Mouse (Mus musculus) hindbrain, embryonic 16.5 days (tissue): ENCODE measurements around the gene Nras. TPM values are rescaled to one million over a fixed set of nuclear protein-coding genes. Genes with fewer than 3 reads are reported as not detected.
A peak's percentile ranks its signal among the peaks of the same experiment; 100 is the strongest.

Experiments used
- ATAC-seq: fragments of 200-750 bp; cut with Nextera tagmentation; 2 replicates; pipeline ENCODE4 v1.8.0; 2017; ENCODE audit warnings: moderate TSS enrichment, moderate library complexity
- H3K27ac ChIP-seq: fragments of 300-500 bp; sonication (generic); 2 replicates; pipeline ENCODE4 v1.5.1; 2014; ENCODE audit warnings: low read depth, mild to moderate bottlenecking, control low read depth, low read length, moderate library complexity
- H3K27me3 ChIP-seq: fragments of 300-500 bp; sonication (generic); replicated peaks from 2 replicates; pipeline ENCODE4 v1.6.1; 2014; ENCODE audit warnings: low read length; ENCODE audit not compliant: control insufficient read depth, insufficient read depth
- H3K36me3 ChIP-seq: fragments of 300-500 bp; sonication (generic); 2 replicates; pipeline ENCODE4 v1.6.1; 2014; ENCODE audit warnings: mild to moderate bottlenecking, low read length, moderate library complexity, mixed read lengths; ENCODE audit not compliant: control insufficient read depth, insufficient read depth
- H3K4me1 ChIP-seq: fragments of 300-500 bp; sonication (generic); 2 replicates; pipeline ENCODE4 v1.6.1; 2014; ENCODE audit warnings: low read depth, low read length; ENCODE audit not compliant: control insufficient read depth, insufficient read depth
- H3K4me2 ChIP-seq: fragments of 300-500 bp; sonication (generic); 2 replicates; pipeline ENCODE4 v1.6.1; 2014; ENCODE audit warnings: mild to moderate bottlenecking, low read length, control low read depth, moderate library complexity
- H3K4me3 ChIP-seq: fragments of 300-500 bp; sonication (generic); 2 replicates; pipeline ENCODE4 v1.5.1; 2014; ENCODE audit warnings: mild to moderate bottlenecking, low read length, control low read depth, moderate library complexity
- H3K9ac ChIP-seq: fragments of 300-500 bp; sonication (generic); 2 replicates; pipeline ENCODE4 v1.6.1; 2014; ENCODE audit warnings: low read depth, mild to moderate bottlenecking, control low read depth, low read length, moderate library complexity
- H3K9me3 ChIP-seq: fragments of 300-500 bp; sonication (generic); 2 replicates; pipeline ENCODE4 v1.6.1; 2014; ENCODE audit warnings: mild to moderate bottlenecking, low read length, moderate library complexity; ENCODE audit not compliant: control insufficient read depth
- WGBS: fragments of 180-500 bp; shearing (Covaris S2); extraction: QIAGEN DNeasy Blood & Tissue Kit; methylation state at CpG from one replicate; pipeline ENCODE4 v1.1.7; 2014; 5-methylcytosine and 5-hydroxymethylcytosine counted together
- polyA plus RNA-seq: library from polyadenylated mRNA; unstranded; fragments of >200 nt; fragmentation: Nextera tagmentation; extraction: Ambion mirVana; gene quantifications from 2 replicates; pipeline ENCODE4 v1.2.1, GENCODE M21; 2015

Gene Nras
- polyA plus RNA-seq, 1 experiment from 2014 or later = 78.9 TPM

DNA sequence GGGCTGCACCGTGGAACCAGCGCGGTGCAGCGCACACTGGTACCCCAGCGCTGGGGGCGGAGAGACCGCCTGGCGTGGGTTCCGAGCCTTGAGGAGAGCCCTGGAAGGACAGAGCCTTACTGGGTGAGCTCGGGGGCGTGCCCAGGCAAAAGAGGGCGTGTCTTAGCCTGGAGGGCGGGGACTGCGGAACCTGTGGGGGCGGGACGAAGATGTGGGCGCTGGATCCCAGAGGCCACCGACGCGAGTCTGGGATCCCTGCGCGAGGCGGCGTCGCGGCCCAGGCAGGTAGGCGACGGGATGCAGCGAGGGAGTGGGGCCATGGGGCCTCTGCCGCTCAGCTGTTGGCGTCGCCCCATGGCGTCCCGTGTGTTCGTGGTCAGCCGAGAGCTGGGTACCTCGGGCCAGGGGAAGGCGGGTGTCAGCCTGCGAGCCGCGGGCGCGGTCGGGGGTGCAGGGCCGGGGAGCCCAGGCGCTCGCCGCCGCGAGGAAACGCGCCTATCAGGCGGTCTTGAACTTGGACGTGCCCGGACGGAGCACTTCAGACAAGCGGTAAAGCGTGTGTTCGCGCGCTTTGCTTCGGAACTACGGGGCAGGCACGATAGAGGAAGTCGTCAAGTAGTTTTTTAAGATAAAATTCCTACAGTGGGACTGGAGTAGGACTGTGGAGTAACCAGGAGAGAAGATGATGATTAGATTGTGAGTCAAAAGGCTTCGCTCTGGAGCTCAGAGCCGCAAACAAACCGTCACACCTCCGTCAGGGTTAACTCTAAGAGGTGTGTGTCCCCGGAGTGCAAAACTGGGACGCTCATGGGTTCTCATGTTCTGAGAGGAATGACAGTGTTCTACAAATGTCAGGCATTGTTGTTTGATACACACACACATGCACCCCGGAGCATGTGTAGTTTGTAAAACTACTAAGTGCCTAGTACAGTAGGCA, 44.6 kb downstream of the Nras start, which contains the start of gene Dennd2c:
Dennd2c (plus strand) TSS at position 151 of the 937 bp plus-strand sequence.
- Histone ChIP-seq H3K27me3 (peaks cover 9% of the 10 kb centered on the region), H3K4me1 (peaks cover 8% of the 10 kb centered on the region), H3K4me3 (peak within 1 kb of the TSS; percentile 62), H3K4me2 (peak within 1 kb of the TSS; percentile 89), H3K27ac (no peak within 1 kb of the TSS), H3K9me3 (no peaks in the 10 kb centered on the region), H3K36me3 (no peaks in the 10 kb centered on the region), H3K9ac (peak within 1 kb of the TSS; percentile 70)
- peak; percentile 97 for ATAC-seq
- WGBS = 2% methylated on average over 59 of the region's 72 CpGs

DNA sequence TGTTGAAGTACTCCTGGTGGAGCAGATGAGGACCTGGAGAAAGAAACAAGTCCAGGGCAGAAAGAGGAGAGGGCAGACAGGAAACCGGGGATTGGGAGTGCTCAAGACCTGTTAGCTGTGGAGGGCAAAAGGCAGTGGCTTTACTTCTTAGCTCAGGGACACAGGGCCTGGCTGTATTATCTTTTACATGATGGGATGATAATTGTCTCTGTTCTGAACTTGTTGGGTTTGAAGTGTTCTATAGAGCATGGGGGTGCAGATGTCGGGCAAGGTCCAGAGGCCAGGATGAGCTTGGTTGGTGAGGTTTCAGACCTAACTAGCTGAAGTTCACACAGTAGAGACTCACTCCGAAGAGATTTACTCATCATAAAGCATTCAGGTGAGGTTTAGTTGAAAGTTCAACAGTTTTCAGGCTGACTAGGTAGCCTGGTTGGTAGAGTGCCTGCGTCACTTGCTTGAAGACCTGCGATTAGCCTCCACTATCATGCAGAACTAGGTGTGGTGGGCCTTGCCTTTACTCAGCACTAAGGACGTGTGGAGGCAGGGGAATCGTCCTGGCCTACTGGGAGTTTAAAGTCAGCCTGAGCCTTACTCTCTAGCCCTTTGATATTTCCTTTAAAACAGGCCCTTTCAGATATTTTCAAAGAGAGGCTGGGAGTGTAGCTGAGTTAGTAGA, 49.6 kb downstream of the Nras start:
- H3K9ac ChIP-seq = no peak overlapping the region
- H3K4me3 ChIP-seq = no peak overlapping the region
- H3K9me3 ChIP-seq = no peaks in the 10 kb centered on the region
- WGBS = 89% methylated on average over 7 of the region's 7 CpGs
- H3K36me3 ChIP-seq = no peaks in the 10 kb centered on the region
- no peak overlapping the region for H3K27ac ChIP-seq
- no peak for ATAC-seq
- H3K4me2 ChIP-seq = no peak overlapping the region
- peaks cover 4% of the 10 kb centered on the region; the same call in 1 of the 2 replicates for H3K4me1 ChIP-seq
- H3K27me3 ChIP-seq = peaks cover 9% of the 10 kb centered on the region

DNA sequence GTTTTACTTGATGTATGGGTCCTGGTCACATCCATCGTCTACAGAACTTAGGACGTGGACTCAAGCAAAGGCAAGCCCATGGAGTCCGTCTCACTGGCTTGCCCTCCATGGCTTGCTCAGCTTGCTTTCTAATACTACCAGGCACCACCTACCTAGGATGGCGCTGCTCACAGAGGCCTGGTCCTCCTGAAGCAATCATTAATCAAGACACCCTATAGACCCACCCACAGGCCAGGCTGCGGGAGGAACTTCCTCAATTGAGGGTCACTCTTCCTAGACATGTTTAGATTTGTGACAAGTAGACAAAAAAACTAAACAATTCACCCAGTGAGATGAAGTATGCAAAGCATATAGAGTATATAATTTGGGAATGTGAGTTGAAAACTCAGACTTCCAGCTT, 54.1 kb downstream of the Nras start:
- Histone ChIP-seq H3K27ac (no peak overlapping the region), H3K4me1 (no peaks in the 10 kb centered on the region), H3K9ac (no peak overlapping the region), H3K36me3 (no peaks in the 10 kb centered on the region), H3K27me3 (no peaks in the 10 kb centered on the region), H3K4me2 (no peak overlapping the region), H3K9me3 (no peaks in the 10 kb centered on the region), H3K4me3 (no peak overlapping the region)
- WGBS = 85% methylated on average over 5 of the region's 5 CpGs
- ATAC-seq = no peak

Other genes with a start within 250 kb of the Nras start
- gene Sycp1, start 122.2 kb upstream of the Nras start, polyA plus RNA-seq = not detected in 2 replicates
- gene Nr1h5, start 94.2 kb upstream of the Nras start, polyA plus RNA-seq = 0.09 TPM in 1 of 2 replicates, not detected in the other
- gene Sike1, start 62.6 kb upstream of the Nras start, polyA plus RNA-seq = 58.0 and 60.8 TPM in 2 replicates
- 312 and 328 TPM in 2 replicates for gene Csde1, start 37.9 kb upstream of the Nras start, polyA plus RNA-seq
- gene Ampd1, start 15.7 kb downstream of the Nras start, polyA plus RNA-seq = 1.2 TPM in 1 of 2 replicates, not detected in the other
- 1.0 and 1.5 TPM in 2 replicates for gene Dennd2c, start 44.3 kb downstream of the Nras start, polyA plus RNA-seq
- 200 and 203 TPM in 2 replicates for gene Bcas2, start 113.4 kb downstream of the Nras start, polyA plus RNA-seq
- gene Trim33, start 221.0 kb downstream of the Nras start, polyA plus RNA-seq = 19.4 and 21.7 TPM in 2 replicates